Mouse (Mus musculus) intestine, postnatal 0 days (tissue): ENCODE results near the gene Nrp2. TPM values are rescaled to one million over a fixed set of nuclear protein-coding genes. Genes with fewer than 3 reads are reported as not detected.
A peak's percentile ranks its signal among the peaks of the same experiment; 100 is the strongest.

Source experiments
- ATAC-seq: fragments of 200-750 bp; cut with Nextera tagmentation; 2 replicates; pipeline ENCODE4 v1.8.0; 2017; ENCODE audit warnings: mild to moderate bottlenecking, moderate TSS enrichment, moderate library complexity
- H3K27ac ChIP-seq: fragments of 300-500 bp; sonication (generic); 2 replicates; pipeline ENCODE4 v1.5.1; 2014; ENCODE audit warnings: mild to moderate bottlenecking, low read depth, low read length, moderate library complexity
- H3K27me3 ChIP-seq: fragments of 300-500 bp; sonication (generic); replicated peaks from 2 replicates; pipeline ENCODE4 v1.6.1; 2014; ENCODE audit warnings: low read length, mixed read lengths; ENCODE audit not compliant: control insufficient read depth, insufficient read depth
- H3K36me3 ChIP-seq: fragments of 300-500 bp; sonication (generic); 2 replicates; pipeline ENCODE4 v1.6.1; 2014; ENCODE audit warnings: mild to moderate bottlenecking, moderate library complexity; ENCODE audit not compliant: control insufficient read depth, insufficient read depth
- H3K4me1 ChIP-seq: fragments of 300-500 bp; sonication (generic); replicated peaks from 2 replicates; pipeline ENCODE4 v1.6.1; 2014; ENCODE audit warnings: antibody characterized with exemption, low read length, mixed read lengths; ENCODE audit not compliant: control insufficient read depth, insufficient read depth
- H3K4me2 ChIP-seq: fragments of 300-500 bp; sonication (generic); replicated peaks from 2 replicates; pipeline ENCODE4 v1.6.1; 2014; ENCODE audit warnings: low read depth, mild to moderate bottlenecking, moderate library complexity
- H3K4me3 ChIP-seq: fragments of 300-500 bp; sonication (generic); 2 replicates; pipeline ENCODE4 v1.5.1; 2014; ENCODE audit warnings: low read depth, low read length
- H3K9ac ChIP-seq: fragments of 300-500 bp; sonication (generic); 2 replicates; pipeline ENCODE4 v1.6.1; 2014; ENCODE audit warnings: mild to moderate bottlenecking, low read depth, low read length
- H3K9me3 ChIP-seq: fragments of 300-500 bp; sonication (generic); 2 replicates; pipeline ENCODE4 v1.6.1; 2016; ENCODE audit warnings: mixed run types; ENCODE audit not compliant: control insufficient read depth
- CTCF ChIP-seq: sonication (generic); IDR thresholded peaks from 2 replicates; pipeline ENCODE4 v1.5.1; 2016; ENCODE audit warnings: low read depth, mild to moderate bottlenecking, control low read depth, antibody characterized with exemption, moderate library complexity
- WGBS: fragments of 180-500 bp; shearing (Covaris S2); extraction: QIAGEN DNeasy Blood & Tissue Kit; methylation state at CpG from one replicate; pipeline ENCODE4 v1.1.7; 2014; 5-methylcytosine and 5-hydroxymethylcytosine counted together
- polyA plus RNA-seq: library from polyadenylated mRNA; unstranded; fragments of >200 nt; fragmentation: Nextera tagmentation; extraction: Ambion mirVana; gene quantifications from 2 replicates; pipeline ENCODE4 v1.2.1, GENCODE M21; 2015

Gene Nrp2
- polyA plus RNA-seq, 1 experiment from 2014 or later = 11.7 TPM

- Histone ChIP-seq H3K4me2 (no peak overlapping the region), H3K9ac (no peak overlapping the region), H3K4me1 (no peaks in the 10 kb centered on the region; the same call in 1 of the 2 replicates), H3K27ac (peak overlapping the region; percentile 35; the same call in 1 of the 2 replicates), H3K27me3 (no peaks in the 10 kb centered on the region), H3K4me3 (no peak overlapping the region), H3K9me3 (no peaks in the 10 kb centered on the region), H3K36me3 (0 out of 2 replicates have a peak, but pooled peaks cover 4% of the 10 kb centered on the region)
- 73% methylated on average over 13 of the region's 13 CpGs for WGBS
- TF ChIP-seq CTCF = no peak
- no peak for ATAC-seq
Observed at GRCm38 (mm10) chr1:62720727-62721705, 17.9 kb downstream of the Nrp2 start.

GRCm38 (mm10) chr1:62721706-62722187 is 18.7 kb downstream of the Nrp2 start:
- Histone ChIP-seq H3K4me3 (no peak overlapping the region), H3K27me3 (no peaks in the 10 kb centered on the region), H3K9me3 (no peaks in the 10 kb centered on the region), H3K9ac (no peak overlapping the region), H3K27ac (no peak overlapping the region), H3K4me2 (no peak overlapping the region), H3K36me3 (0 out of 2 replicates have a peak, but pooled peaks cover 4% of the 10 kb centered on the region), H3K4me1 (no peaks in the 10 kb centered on the region; the same call in 1 of the 2 replicates)
- no peak for TF ChIP-seq CTCF
- no peak for ATAC-seq
- 79% methylated on average over 7 of the region's 7 CpGs for WGBS

GRCm38 (mm10) chr1:62722526-62722925 is 19.4 kb downstream of the Nrp2 start:
- WGBS = 66% methylated on average over 8 of the region's 8 CpGs
- no peaks in the 10 kb centered on the region for H3K27me3 ChIP-seq

GRCm38 (mm10) chr1:62723891-62724290 is 20.8 kb downstream of the Nrp2 start:
- Histone ChIP-seq H3K36me3 (0 out of 2 replicates have a peak, but pooled peaks cover 4% of the 10 kb centered on the region), H3K9me3 (no peaks in the 10 kb centered on the region), H3K27me3 (no peaks in the 10 kb centered on the region), H3K4me3 (no peak overlapping the region), H3K27ac (peak overlapping the region; percentile 50; the same call in 1 of the 2 replicates), H3K9ac (no peak overlapping the region), H3K4me1 (no peaks in the 10 kb centered on the region; the same call in 1 of the 2 replicates), H3K4me2 (no peak overlapping the region)
- 77% methylated on average over 5 of the region's 5 CpGs for WGBS
- no peak for ATAC-seq
- TF ChIP-seq CTCF = no peak

More at GRCm38 (mm10) chr1:62722526-62722925, 19.4 kb downstream of the Nrp2 start:
- TF ChIP-seq CTCF = peak; percentile 83
- no peak overlapping the region for H3K9ac ChIP-seq
- H3K9me3 ChIP-seq = no peaks in the 10 kb centered on the region
- 0 out of 2 replicates have a peak, but pooled peaks cover 4% of the 10 kb centered on the region for H3K36me3 ChIP-seq
- ATAC-seq = no peak
- H3K4me2 ChIP-seq = no peak overlapping the region
- no peaks in the 10 kb centered on the region; the same call in 1 of the 2 replicates for H3K4me1 ChIP-seq
- H3K27ac ChIP-seq = no peak overlapping the region
- no peak overlapping the region for H3K4me3 ChIP-seq

GRCm38 (mm10) chr1:62724461-62725021 is 21.5 kb downstream of the Nrp2 start:
- Histone ChIP-seq H3K4me2 (no peak overlapping the region), H3K9ac (no peak overlapping the region), H3K36me3 (0 out of 2 replicates have a peak, but pooled peaks cover 4% of the 10 kb centered on the region), H3K4me1 (no peaks in the 10 kb centered on the region; the same call in 1 of the 2 replicates), H3K27me3 (no peaks in the 10 kb centered on the region), H3K4me3 (no peak overlapping the region), H3K9me3 (no peaks in the 10 kb centered on the region), H3K27ac (peak overlapping the region; percentile 50)
- 60% methylated on average over 6 of the region's 6 CpGs for WGBS
- no peak for TF ChIP-seq CTCF
- ATAC-seq = 0 out of 2 replicates have a peak, but pooled peaks have one; percentile 46

- Histone ChIP-seq H3K9ac (no peak overlapping the region), H3K36me3 (0 out of 2 replicates have a peak, but pooled peaks cover 4% of the 10 kb centered on the region), H3K27me3 (no peaks in the 10 kb centered on the region), H3K27ac (no peak overlapping the region), H3K4me1 (no peaks in the 10 kb centered on the region), H3K9me3 (no peaks in the 10 kb centered on the region), H3K4me3 (no peak overlapping the region), H3K4me2 (no peak overlapping the region)
- 69% methylated on average over 10 of the region's 10 CpGs for WGBS
- no peak for TF ChIP-seq CTCF
- no peak for ATAC-seq
Observed at GRCm38 (mm10) chr1:62725032-62725678, 22.1 kb downstream of the Nrp2 start.
